Mouse (Mus musculus) hindbrain, embryonic 14.5 days (tissue): ENCODE data around the gene Rasgrf1. TPM values are rescaled to one million over a fixed set of nuclear protein-coding genes. Genes with fewer than 3 reads are reported as not detected.

ENCODE experiments used
- ATAC-seq: fragments of 200-750 bp; cut with Nextera tagmentation; 2 replicates; pipeline ENCODE4 v1.8.0; 2017; ENCODE audit warnings: moderate number of reproducible peaks, mild to moderate bottlenecking, moderate TSS enrichment, moderate library complexity; ENCODE audit not compliant: low FRiP score
- DNase-seq: peaks from one replicate; pipeline ENCODE4 v3.0.0-alpha.2; 2015; ENCODE audit warnings: low spot score
- H3K27ac ChIP-seq: fragments of 300-500 bp; sonication (generic); 2 replicates; pipeline ENCODE4 v1.5.1; 2014; ENCODE audit warnings: mild to moderate bottlenecking, moderate library complexity
- H3K27me3 ChIP-seq: fragments of 300-500 bp; sonication (generic); 2 replicates; pipeline ENCODE4 v1.6.1; 2014; ENCODE audit warnings: mild to moderate bottlenecking, low read length, mixed read lengths; ENCODE audit not compliant: control insufficient read depth, insufficient read depth
- H3K36me3 ChIP-seq: fragments of 300-500 bp; sonication (generic); replicated peaks from 2 replicates; pipeline ENCODE4 v1.6.1; 2014; ENCODE audit not compliant: control insufficient read depth, insufficient read depth
- H3K4me1 ChIP-seq: fragments of 300-500 bp; sonication (generic); replicated peaks from 2 replicates; pipeline ENCODE4 v1.6.1; 2014; ENCODE audit warnings: antibody characterized with exemption, low read length, mixed read lengths; ENCODE audit not compliant: control insufficient read depth, insufficient read depth
- H3K4me2 ChIP-seq: fragments of 300-500 bp; sonication (generic); replicated peaks from 2 replicates; pipeline ENCODE4 v1.6.1; 2014; ENCODE audit warnings: mild to moderate bottlenecking, moderate library complexity
- H3K4me3 ChIP-seq: fragments of 300-500 bp; sonication (generic); replicated peaks from 2 replicates; pipeline ENCODE4 v1.5.1; 2014; ENCODE audit warnings: mild to moderate bottlenecking, low read length
- H3K9ac ChIP-seq: fragments of 300-500 bp; sonication (generic); 2 replicates; pipeline ENCODE4 v1.6.1; 2014
- H3K9me3 ChIP-seq: fragments of 300-500 bp; sonication (generic); 2 replicates; pipeline ENCODE4 v1.6.1; 2016; ENCODE audit warnings: low read length; ENCODE audit not compliant: control insufficient read depth
- WGBS: fragments of 180-500 bp; shearing (Covaris S2); extraction: QIAGEN DNeasy Blood & Tissue Kit; methylation state at CpG from one replicate; pipeline ENCODE4 v1.1.7; 2014; 5-methylcytosine and 5-hydroxymethylcytosine counted together
- polyA plus RNA-seq: library from polyadenylated mRNA; unstranded; fragments of >200 nt; fragmentation: Nextera tagmentation; extraction: Ambion mirVana; gene quantifications from 2 replicates; pipeline ENCODE4 v1.2.1, GENCODE M21; 2014

Rasgrf1 gene
- polyA plus RNA-seq, 1 experiment from 2014 or later: 10.1 TPM

DNA sequence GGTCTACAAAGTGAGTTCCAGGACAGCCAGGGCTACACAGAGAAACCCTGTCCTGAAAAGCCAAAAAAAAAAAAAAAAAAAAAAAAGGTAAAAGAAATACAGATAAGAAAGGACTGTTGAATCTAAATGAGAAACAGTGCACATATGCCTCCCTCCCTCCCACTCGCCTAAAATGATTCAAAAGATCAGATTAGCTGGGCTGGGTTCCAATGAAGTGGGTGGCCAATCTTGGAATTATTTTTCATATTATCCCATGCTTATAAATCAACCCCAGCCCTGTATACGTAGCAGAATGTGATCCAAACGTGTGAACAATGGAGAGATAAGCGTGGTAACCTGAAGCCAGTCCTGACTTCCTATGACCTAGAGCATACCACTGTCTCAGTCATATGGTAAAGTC is 8.5 kb upstream of the Rasgrf1 start:
- Histone ChIP-seq H3K27ac (no peak overlapping the region), H3K36me3 (no peaks in the 10 kb centered on the region), H3K9ac (no peak overlapping the region), H3K27me3 (peaks cover 15% of the 10 kb centered on the region), H3K4me3 (no peak overlapping the region), H3K4me1 (no peaks in the 10 kb centered on the region), H3K9me3 (no peaks in the 10 kb centered on the region), H3K4me2 (no peak overlapping the region)
- ATAC-seq (no peak), DNase-seq (peak; percentile 2)
- WGBS: 72% methylated on average over 4 of the region's 4 CpGs

DNA sequence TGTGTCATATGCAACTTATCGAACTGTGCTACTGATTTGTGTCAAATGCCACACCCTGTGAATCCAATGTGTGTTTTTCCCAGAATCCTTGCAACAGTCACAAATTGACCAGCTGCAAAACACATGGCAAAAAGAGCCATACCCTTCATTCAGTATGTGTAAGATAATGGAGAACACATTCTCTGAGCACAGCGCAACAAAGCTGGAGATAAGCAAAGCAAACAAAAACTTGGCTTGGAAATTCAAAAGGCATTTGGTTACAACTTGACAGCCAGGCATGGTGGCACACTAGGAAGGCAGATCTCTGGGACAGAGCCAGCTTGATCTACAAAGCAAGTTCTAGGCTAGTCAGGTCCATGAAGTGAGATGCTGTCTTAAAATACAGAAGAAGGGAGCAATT is 6.9 kb upstream of the Rasgrf1 start:
- ATAC-seq: no peak
- WGBS: 84% methylated on average over 2 of the region's 2 CpGs

DNA sequence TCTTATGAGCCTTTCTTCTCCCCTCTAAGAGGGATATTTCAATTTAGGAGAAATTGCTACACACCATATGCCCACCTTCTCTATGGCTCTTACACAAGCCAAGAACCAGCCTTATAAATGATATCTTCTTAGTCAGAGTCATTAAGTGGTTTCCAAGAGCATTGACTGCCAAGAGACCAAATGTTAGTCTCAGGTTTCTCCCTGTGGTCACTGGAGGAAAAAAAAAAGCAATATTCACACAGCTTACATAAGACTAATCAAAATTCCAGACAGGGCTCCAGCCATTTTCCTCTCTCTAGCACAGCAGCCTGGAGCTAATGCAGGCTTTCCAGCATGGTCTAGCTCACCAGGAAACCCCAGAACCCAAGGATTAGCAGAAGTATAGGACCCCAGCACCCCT is 3.1 kb upstream of the Rasgrf1 start:
- H3K4me1 ChIP-seq: peaks cover 16% of the 10 kb centered on the region
- ATAC-seq: no peak
- H3K27me3 ChIP-seq: peaks cover 66% of the 10 kb centered on the region

More for the DNA sequence above, 6.9 kb upstream of the Rasgrf1 start:
- Histone ChIP-seq H3K9ac (no peak overlapping the region), H3K36me3 (no peaks in the 10 kb centered on the region), H3K27me3 (peaks cover 32% of the 10 kb centered on the region), H3K4me2 (no peak overlapping the region), H3K4me3 (no peak overlapping the region), H3K27ac (no peak overlapping the region), H3K9me3 (no peaks in the 10 kb centered on the region), H3K4me1 (no peaks in the 10 kb centered on the region)
- DNase-seq: peak; percentile 23

DNA sequence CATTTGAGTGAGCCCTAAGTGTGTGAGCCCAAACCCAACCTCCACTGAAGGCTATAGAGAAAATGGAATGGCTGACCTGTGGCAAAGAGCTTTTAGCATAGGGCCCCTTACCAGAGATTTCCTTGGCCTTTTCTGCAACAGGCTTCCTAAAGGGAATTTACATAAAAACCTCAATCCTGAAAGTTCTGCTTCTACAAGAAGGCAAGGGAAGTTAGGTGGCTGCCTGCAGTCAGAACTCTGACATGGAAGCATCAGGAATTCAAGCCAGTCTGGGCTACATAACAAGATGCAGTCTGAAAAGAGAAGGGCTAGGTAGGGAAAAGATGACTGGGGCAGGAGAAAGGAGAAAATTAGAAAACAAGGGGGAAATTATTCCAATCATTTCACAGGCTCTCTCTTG is 1.8 kb upstream of the Rasgrf1 start:
- H3K9ac ChIP-seq: no peak overlapping the region
- peak overlapping the region; percentile 78 for H3K4me2 ChIP-seq
- no peak for ATAC-seq
- H3K4me1 ChIP-seq: peaks cover 16% of the 10 kb centered on the region
- H3K27ac ChIP-seq: no peak overlapping the region
- peak; percentile 23 for DNase-seq
- H3K4me3 ChIP-seq: peak overlapping the region; percentile 51; the same call in 1 of the 2 replicates
- no peaks in the 10 kb centered on the region for H3K36me3 ChIP-seq
- peaks cover 79% of the 10 kb centered on the region for H3K27me3 ChIP-seq
- no peaks in the 10 kb centered on the region for H3K9me3 ChIP-seq

More for the DNA sequence above, 3.1 kb upstream of the Rasgrf1 start:
- Histone ChIP-seq H3K27ac (no peak overlapping the region), H3K9ac (no peak overlapping the region), H3K9me3 (no peaks in the 10 kb centered on the region), H3K36me3 (no peaks in the 10 kb centered on the region), H3K4me3 (no peak overlapping the region), H3K4me2 (no peak overlapping the region)
- DNase-seq: peak; percentile 22

DNA sequence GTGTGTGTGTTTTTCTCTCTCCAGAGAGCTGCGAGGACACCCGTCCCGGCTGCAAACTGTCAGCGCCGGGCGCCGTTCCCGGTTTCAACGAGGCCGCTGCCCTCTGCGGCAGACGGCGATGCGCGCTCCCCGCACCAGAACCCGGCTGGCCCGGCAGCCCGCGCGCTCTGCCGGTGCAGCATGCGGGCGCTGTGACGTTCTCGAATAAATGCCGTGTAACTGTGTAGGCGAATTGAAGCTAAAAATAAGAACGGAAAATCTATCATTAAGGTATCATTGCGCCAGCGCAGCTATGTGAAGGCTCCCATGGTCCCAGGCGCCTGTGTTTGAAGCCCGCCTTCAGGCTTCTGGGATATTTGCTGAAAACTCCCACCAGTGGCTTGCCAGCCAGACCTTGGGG is 1.1 kb upstream of the Rasgrf1 start:
- Histone ChIP-seq H3K4me1 (peaks cover 16% of the 10 kb centered on the region), H3K27me3 (peaks cover 84% of the 10 kb centered on the region), H3K9ac (peak overlapping the region; percentile 53; the same call in 1 of the 2 replicates), H3K9me3 (no peaks in the 10 kb centered on the region), H3K27ac (no peak overlapping the region), H3K4me2 (peak overlapping the region; percentile 78), H3K4me3 (peak overlapping the region; percentile 51), H3K36me3 (no peaks in the 10 kb centered on the region)
- DNase-seq (peak; percentile 59), ATAC-seq (no peak)
- under 1% methylated on average over 33 of the region's 33 CpGs for WGBS

DNA sequence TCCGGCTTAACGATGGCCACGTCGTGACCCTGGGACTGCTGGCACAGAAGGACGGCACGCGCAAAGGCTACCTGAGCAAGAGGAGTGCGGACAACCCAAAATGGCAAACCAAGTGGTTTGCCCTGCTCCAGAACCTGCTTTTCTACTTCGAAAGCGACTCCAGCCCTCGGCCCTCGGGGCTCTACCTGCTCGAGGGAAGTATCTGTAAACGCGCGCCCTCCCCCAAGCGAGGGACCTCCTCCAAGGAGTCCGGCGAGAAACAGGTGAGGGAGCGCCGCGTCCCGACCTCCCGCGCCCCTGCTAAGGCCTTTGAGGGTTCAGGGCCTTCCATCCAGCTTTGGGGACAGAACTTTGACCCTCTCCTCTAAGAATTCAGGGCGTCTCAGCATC is 298 bp downstream of the Rasgrf1 start:
- Histone ChIP-seq H3K9ac (peak overlapping the region; percentile 53; the same call in 1 of the 2 replicates), H3K4me3 (peak overlapping the region; percentile 51), H3K4me2 (peak overlapping the region; percentile 78), H3K4me1 (peaks cover 16% of the 10 kb centered on the region), H3K27ac (no peak overlapping the region), H3K36me3 (no peaks in the 10 kb centered on the region), H3K27me3 (peaks cover 94% of the 10 kb centered on the region), H3K9me3 (no peaks in the 10 kb centered on the region)
- 0% methylated on average over 26 of the region's 26 CpGs for WGBS
- ATAC-seq (no peak), DNase-seq (no peak)

DNA sequence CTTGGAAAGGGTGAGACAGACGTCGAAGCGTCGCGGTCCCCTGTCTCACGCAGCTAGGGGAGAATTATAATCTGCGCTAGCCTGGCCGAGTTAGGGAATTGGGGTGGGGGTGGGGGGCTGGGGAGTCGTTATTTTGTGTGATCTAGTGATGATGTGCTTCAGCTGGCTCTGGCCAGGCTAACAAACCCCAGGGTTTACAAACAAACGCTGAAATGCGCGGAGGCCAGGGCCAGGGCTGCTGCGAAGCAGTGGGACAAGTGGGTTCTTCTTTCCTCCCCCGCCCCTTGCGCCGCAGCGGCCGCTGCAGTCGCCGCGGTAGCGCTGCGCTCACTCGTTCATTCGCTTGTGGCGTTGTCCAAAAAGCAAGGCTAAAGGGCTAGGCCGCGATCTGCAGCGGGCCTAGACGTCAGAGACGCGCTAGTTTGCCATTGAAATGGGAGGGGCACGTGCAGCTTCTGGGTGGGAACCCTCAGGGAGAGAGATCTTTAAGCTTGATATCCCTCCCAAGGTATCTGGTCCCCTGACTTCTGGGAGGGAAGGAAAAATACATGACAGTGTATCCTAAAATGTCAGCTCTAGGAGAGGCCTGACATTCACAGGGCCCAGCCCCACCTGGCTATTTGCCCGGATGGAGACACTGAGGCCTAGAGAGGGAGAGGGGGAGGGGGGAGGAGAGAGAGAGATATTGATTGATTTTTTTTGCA is 1.2 kb downstream of the Rasgrf1 start:
- peak; percentile 42 for DNase-seq
- peaks cover 85% of the 10 kb centered on the region for H3K27me3 ChIP-seq
- no peak for ATAC-seq
- no peaks in the 10 kb centered on the region for H3K36me3 ChIP-seq
- H3K27ac ChIP-seq: no peak overlapping the region
- peaks cover 16% of the 10 kb centered on the region for H3K4me1 ChIP-seq
- no peak overlapping the region for H3K9ac ChIP-seq
- WGBS: 2% methylated on average over 34 of the region's 34 CpGs
- peak overlapping the region; percentile 51 for H3K4me3 ChIP-seq
- peak overlapping the region; percentile 78 for H3K4me2 ChIP-seq
- no peaks in the 10 kb centered on the region for H3K9me3 ChIP-seq

DNA sequence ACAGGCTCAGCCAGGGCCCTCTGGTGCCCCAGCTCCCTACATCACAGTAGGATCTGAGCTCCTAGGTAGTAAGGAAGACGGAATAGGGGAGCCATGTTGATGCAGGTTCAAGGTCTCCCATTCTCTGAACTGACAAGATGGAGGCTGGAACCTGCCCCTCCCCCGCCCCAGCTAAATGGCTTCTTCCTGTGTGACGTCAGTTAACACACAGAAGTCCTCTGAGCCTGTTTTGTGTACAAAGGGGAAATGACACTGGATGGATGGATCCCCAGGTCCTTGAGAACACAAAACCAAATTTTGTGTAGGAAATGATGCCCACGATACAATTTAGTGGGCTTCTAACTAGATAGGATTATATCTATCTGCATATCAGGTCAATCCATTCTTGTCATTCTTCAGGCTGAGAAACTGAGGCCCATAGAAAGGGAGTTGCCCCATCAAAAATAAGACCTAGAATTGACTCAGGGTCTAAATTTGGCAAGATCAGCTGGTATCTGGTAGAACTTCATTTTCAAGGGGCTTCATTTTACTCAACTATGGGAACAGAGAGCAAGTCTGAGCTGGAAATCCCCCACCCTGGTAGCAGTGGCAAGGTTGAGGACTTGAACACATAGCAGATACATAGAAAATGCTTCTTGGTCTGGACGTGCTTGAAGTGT is 2.3 kb downstream of the Rasgrf1 start:
- Histone ChIP-seq H3K9me3 (no peaks in the 10 kb centered on the region), H3K36me3 (no peaks in the 10 kb centered on the region), H3K9ac (no peak overlapping the region), H3K4me3 (no peak overlapping the region), H3K4me1 (peaks cover 16% of the 10 kb centered on the region), H3K27me3 (peaks cover 74% of the 10 kb centered on the region), H3K4me2 (no peak overlapping the region), H3K27ac (no peak overlapping the region)
- no peak for ATAC-seq
- peak; percentile 20 for DNase-seq
- 68% methylated on average over 5 of the region's 5 CpGs for WGBS

DNA sequence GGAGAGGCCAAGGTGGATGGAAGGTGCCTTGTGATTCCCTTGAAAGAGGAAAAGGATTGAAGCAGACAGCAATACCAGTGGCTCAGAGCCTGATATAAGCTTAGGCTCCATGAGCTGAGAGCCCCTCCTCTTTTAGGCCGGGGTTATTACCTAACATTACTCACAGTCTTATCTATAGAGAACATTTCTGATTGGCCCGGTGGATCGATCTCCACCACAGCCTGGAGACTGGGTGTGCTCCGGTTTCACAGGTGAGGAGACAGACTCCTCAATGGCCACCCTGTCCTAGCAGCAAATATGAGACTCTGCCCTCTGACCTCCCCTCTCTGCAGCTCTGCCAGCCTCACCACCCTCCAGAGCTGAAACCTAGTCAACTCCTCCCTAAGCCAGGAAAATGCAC is 3.4 kb downstream of the Rasgrf1 start:
- H3K9ac ChIP-seq: no peak overlapping the region
- H3K4me1 ChIP-seq: peaks cover 16% of the 10 kb centered on the region
- no peak overlapping the region for H3K27ac ChIP-seq
- H3K9me3 ChIP-seq: no peaks in the 10 kb centered on the region
- ATAC-seq: no peak
- 78% methylated on average over 4 of the region's 4 CpGs for WGBS
- no peak for DNase-seq
- H3K4me2 ChIP-seq: no peak overlapping the region
- H3K4me3 ChIP-seq: no peak overlapping the region
- H3K27me3 ChIP-seq: peaks cover 63% of the 10 kb centered on the region
- H3K36me3 ChIP-seq: no peaks in the 10 kb centered on the region
